Mouse (Mus musculus) urinary bladder, adult 18-20 months (tissue): ENCODE measurements at regions not wholly inside any gene's neighbourhood (a gene's known extent, or its start where the extent isn't known, plus 50 kb on each side); places are given as distances from the start of the nearest gene placed in this dataset.

Experiments
- DNase-seq, 2 experiments: peaks; one replicate each; pipeline ENCODE4 v3.0.0; 2022; ENCODE audit warnings: low spot score in 2 of 2, mixed read lengths in 2 of 2

GRCm38 (mm10) chrX:12366801-12367200 lies 206.6 kb upstream of the Bcor start:
- no peak for DNase-seq

DNA sequence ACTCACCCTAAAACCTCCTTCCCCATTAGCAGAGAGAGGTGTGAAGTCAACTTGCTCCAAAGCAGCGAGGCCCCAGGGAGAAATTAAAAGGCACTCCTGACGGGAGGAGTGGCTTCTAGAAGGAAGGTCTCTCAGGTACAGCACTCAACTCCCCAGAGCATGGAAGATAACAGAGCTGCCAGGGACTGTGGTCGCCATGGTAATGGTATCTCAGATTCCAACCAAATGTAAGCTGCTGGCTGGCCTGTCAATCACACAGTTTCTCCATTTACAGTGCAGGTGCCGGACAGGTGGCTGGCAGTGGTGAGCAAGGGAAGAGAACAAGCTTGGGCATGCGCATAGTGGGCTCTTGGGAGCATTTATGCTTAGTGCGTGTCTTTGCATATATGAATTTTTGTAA lies 213.5 kb upstream of the Bcor start:
- no peak for DNase-seq

DNA sequence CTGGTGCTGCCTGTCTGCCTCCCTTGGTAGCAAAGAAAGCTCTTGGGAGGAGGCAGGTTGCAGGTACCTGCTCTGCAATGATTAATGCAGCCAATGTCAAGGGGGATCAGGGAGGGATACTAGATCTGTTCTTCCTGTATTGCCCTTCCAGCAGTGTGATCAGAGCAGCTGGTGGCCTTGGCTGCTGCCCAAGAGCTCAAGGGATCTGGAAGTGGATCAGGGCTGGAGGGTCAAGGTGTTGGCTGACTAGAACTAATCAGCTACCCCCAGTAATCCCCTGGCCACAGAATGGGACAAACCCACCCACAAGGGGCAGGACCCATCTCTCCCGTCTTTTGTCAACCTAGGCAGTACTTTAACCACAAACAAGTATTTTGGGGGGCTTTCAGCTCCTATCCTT lies 211.8 kb upstream of the Atp6ap2 start:
- no peak for DNase-seq

DNA sequence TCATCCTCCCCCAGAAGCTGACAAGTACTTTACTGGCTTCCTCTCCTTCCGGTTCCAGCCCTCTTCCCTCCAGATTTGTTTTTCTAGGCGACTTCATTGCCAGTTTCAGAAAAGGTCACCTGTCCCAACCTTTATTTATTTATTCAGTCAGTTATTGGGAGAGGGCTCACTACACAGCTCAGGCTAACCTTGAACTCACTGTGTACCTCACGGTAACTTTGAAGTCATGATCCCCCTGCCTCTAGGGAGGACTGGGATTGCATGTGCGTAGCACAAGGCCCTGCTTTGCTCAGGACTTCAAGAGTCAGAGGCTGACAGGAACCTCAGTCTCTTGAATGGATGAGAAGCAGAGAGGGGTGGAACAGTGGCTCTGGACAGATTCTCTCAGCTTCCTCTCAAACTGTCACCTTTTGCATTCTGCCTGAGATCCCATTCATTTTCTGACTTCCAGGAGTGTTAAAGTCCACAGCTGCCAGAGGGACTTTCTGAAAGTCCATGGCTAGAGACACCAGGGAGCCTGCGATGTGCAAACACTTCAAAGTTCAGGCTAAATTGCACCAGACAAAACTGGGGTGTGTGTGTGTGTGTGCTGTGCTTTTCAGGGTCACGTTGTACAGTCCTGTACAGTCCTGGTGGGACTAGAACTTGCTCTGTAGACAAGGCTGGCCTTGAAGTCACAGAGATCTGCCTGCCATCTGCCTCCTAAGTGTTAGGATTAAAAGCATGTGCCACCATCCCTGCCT lies 211.2 kb upstream of the Atp6ap2 start:
- DNase-seq, result no peak

- DNase-seq, result peak in 1 of 2 experiments; percentile 2
These were observed 210.2 kb upstream of the Atp6ap2 start for GRCm38 (mm10) chrX:12377441-12377840.

- no peak for DNase-seq
These were observed 195.3 kb upstream of the Atp6ap2 start for GRCm38 (mm10) chrX:12392145-12392825.

DNA sequence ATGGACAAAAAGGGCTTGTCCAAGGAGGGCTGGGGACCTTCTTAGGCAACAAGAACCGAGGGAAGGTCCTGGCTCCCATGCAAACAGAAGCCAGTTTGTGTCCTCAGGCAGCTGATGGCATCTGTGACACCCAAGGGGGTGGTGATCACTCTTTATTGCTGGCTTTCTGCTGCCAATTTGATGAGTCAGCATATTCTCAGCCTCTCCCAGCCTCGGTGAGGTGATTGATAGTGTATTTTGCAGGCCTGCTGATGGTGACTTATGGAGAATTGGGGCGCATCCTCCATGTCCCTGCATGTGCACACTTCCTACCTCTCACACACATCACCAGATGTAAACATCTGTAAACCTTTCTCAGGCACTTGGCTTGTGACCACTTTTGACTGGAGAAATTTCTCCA lies 178.3 kb upstream of the Atp6ap2 start:
- DNase-seq, result no peak

DNA sequence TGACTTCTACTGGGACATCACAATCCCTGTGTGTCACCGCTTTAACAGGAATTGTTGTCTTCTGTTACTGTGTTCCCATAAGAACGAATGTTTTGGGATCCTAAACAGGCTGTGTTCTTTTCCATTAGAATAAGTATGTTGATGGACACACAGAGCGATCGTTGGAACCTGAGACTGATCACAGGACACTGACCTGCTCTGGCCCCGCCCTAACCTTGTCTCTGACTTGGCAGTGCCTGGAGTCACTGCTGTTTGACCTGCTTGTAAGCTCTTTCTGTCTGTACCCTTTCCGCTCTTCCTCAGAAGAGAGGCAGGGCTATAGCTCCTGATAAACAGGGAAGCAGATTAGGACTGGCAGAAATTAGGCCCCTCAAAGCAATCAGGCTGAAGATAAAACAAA lies 162.0 kb upstream of the Atp6ap2 start:
- DNase-seq, result no peak

- no peak for DNase-seq
These were observed 160.9 kb upstream of the Atp6ap2 start for GRCm38 (mm10) chrX:12426664-12427063.

- no peak for DNase-seq
These were observed 155.3 kb upstream of the Atp6ap2 start for GRCm38 (mm10) chrX:12432289-12432688.

DNA sequence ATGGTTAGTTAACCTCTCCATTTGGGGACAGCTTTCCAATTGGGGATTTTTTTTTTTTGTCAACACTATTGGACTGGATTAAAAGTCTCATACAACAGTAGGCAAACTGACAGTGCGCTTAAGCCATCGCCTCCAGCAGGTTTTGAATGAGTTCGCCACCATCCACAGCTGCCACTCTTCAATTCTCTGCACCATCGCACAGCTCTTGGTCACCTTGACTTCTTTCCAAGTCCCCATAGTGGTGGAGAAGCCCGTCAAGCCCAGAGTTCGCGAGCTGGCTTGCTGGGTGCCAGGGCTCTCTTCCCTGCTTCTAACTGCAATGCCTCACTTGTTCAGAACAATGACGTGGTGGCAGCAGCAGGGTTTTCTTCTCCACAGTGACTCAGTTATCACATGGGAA lies 151.9 kb upstream of the Atp6ap2 start:
- DNase-seq, result no peak

GRCm38 (mm10) chrX:12436106-12436505 lies 151.5 kb upstream of the Atp6ap2 start:
- DNase-seq, result no peak

GRCm38 (mm10) chrX:12439447-12439846 lies 148.2 kb upstream of the Atp6ap2 start:
- DNase-seq, result no peak

DNA sequence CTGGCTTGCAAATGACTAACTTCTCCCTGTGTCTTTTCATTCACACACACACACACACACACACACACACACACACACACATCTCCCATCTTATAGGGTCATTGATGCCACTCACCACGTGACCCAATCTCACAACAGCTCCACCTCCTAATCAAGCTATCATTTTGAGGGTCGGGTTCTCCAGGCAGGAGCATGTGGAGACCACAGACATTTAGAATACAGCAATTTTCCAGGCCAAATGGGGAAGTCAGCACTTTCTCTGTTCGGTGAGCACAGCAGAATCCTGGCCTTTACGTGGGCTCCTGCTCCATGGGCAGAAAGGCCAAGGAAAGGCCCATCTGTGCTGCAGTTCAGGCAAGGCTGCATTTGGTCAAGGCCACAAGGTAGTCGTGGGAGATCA lies 143.8 kb upstream of the Atp6ap2 start:
- DNase-seq, result no peak

DNA sequence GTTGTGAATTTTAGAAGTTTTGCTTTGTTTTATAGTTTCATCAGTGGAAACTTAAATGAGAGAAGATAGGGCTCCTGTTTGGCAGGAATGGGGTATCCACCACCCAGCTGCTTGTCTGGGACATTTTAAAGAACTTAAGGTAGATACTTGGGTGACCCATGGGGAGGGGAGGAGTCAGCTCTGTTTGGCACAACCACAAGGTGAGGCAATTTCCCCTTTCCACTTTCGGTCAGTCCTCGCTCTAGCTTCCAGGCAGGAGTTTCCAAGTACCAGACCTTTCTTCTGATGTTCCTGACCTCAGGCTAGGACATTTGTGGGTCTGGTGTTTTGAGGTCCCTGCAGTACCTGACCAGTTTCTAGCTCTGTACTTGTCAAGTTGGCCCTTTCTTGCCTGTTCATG lies 142.5 kb upstream of the Atp6ap2 start:
- DNase-seq, result no peak

- DNase-seq, result no peak
These were observed 139.6 kb upstream of the Atp6ap2 start for GRCm38 (mm10) chrX:12447962-12448361.

GRCm38 (mm10) chrX:12449688-12450087 lies 137.9 kb upstream of the Atp6ap2 start:
- peak in 1 of 2 experiments; percentile 18 for DNase-seq

DNA sequence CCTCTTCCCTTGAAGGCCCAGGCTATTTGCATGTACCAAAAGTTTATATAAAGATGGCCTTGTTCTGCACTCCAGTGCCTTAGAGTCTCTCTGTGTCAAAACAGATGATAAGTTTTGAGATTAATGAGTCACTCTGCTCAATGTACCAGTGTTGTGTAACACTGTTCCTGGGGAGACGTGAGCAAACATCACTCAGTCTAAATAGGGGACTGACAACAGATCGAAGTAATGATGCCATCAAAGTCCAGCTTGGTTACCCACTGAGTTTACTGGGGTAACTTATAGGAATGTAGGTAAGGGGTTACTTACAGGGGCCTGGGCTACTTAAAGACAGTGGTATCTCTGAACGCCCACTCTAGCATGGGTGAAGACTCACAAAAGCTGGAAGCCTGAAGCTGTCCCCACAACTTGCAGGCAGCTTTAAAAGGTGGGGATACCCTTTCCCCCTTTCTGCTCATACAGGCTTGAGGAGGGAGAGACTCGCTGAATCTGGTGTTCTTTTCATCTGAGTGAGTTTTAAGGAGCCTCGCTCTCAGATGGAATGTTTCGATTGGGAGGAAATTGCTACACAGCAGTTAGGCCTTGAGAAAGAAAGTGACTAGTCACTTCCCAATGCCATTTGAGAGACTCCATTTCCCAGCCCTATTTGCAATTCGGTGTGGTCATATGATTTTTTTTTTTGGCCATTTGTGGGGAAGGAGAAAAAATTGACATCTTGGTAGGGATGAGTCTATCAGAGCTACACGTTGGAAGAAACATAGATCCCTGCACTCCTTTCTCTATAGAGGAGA lies 134.4 kb upstream of the Atp6ap2 start:
- DNase-seq, result no peak

DNA sequence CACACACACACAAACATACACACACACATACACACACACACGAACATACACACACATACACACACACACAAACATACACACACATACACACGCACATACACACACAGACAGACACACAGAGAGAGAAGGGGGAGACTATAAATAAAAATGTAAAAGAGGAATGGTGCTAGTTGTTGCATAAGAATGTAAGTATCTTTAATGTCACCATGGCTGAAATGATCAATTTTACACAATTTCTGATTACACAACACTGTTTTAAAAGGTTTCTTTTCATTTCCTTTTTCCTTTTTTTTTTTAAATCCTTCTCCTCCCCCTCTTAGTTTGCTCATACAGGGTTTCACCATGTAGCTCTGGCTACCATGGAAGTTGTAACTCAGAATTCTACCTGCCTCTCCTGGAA lies 125.9 kb upstream of the Atp6ap2 start:
- DNase-seq, result no peak

DNA sequence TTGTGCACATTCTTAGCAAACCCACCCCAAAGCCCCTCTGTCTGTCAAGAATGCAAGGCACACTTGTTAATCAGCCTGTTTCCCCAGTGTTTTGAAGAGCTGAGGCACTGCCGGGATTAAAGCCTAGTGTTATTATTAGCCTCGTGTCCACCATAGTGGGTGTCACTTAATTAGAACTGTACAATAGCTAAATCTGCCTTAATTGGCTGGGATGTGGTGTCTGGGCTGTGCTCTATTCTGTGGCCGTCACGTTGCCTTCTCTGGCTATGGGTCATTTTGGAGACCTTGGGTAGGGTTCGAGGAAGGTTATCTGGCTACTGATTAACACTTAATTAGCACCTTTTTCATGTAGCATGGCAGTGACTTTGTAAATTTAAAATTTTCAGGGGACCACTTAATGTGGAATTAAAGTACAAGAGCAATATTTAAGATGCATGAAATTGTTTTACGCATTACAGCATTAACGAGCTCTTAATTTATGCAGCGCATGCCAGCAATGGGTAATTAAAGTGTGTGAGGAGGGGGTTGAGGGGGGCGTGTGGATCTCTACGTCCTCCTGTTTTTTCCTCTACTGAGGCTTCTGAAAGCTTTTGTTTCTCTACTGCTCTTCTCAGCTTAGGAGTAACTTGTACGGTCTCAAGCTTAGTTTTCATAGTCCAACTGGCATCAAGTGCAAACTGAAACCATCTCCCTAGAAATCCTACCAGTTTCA lies 124.5 kb upstream of the Atp6ap2 start:
- DNase-seq, result no peak

GRCm38 (mm10) chrX:12466312-12466711 lies 121.3 kb upstream of the Atp6ap2 start:
- no peak for DNase-seq

GRCm38 (mm10) chrX:12466897-12467296 lies 120.7 kb upstream of the Atp6ap2 start:
- no peak for DNase-seq
